Mouse (Mus musculus): Measurements from ENCODE around the gene Tbc1d14. TPM values are rescaled to one million over a fixed set of nuclear protein-coding genes. Genes with fewer than 3 reads are reported as not detected.
A peak's percentile ranks its signal among the peaks of the same experiment; 100 is the strongest.

Tbc1d14 gene
- total and polyA plus RNA-seq, 3 experiments: 8.0 to 15.7 (median 13.1) TPM

DNA sequence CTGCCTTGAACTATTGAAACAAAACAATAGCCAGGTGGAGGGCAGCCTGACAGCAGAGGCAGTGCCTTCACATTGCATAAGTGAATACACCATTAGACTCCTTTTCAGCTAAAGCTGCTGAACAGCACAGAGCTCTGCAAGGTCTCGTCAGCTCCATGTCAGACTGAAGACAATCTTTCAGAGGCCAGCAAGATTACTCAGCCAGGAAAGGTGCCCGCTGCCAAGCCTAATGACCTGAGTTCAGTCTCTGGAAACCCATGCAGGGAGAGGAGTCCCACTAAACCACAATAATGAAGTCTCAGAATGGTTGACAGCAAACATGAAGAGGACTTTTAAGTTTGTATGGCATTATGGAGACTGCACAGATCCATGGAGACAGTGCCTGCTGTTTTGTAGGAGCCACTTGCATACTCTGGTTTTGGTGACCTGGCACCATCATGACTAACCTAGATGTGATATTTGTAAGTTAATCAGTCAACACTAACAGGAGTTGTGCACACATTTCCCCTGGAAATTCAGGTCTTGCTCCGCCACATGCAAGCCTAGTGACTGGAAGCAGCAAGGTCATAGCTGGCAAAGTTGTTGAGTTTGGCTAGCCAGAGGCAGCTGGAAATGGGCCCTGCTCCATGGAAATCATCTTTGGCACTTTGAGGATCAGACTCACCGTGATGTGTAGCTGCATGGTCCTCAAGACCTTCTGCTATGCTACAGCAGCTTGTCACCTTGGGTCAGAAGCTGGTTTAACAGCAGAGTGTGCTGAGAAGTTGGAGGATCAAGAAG, 120.0 kb downstream of the Tbc1d14 start:
- peaks cover 11% of the 10 kb centered on the region; the same call in 1 of the 2 replicates for H3K4me1 ChIP-seq (ENCODE audit: insufficient read depth, low read depth, low read length)
- no peaks in the 10 kb centered on the region for H3K9me3 ChIP-seq (replicated peaks)
- TF ChIP-seq POLR2AphosphoS5 (IDR thresholded peaks at IDR 0.05; ENCODE audit: insufficient replicate concordance, low read depth, low read length): no peak
- no peak for TF ChIP-seq TAL1 (conservative IDR thresholded peaks at IDR 0.05; ENCODE audit: low read depth, low read length)
- no peak for TF ChIP-seq GATA2 (IDR thresholded peaks at IDR 0.05; ENCODE audit: borderline replicate concordance, low read depth, low read length)
- TF ChIP-seq GATA1 (IDR thresholded peaks at IDR 0.05; ENCODE audit: borderline replicate concordance, low read length): no peak
- TF ChIP-seq CTCF (IDR thresholded peaks at IDR 0.05; ENCODE audit: low read depth, low read length): no peak
- DNase-seq (ENCODE audit: low spot score) (no peak), ATAC-seq (ENCODE audit: extremely low read depth, insufficient number of reproducible peaks, low FRiP score, poor library complexity, severe bottlenecking) (no peak)
- H3K27me3 ChIP-seq (ENCODE audit: insufficient read depth, low read length): no peaks in the 10 kb centered on the region
- H3K36me3 ChIP-seq (replicated peaks): peaks cover 89% of the 10 kb centered on the region
- no peak overlapping the region for H3K4me3 ChIP-seq (ENCODE audit: low read depth, low read length)

DNA sequence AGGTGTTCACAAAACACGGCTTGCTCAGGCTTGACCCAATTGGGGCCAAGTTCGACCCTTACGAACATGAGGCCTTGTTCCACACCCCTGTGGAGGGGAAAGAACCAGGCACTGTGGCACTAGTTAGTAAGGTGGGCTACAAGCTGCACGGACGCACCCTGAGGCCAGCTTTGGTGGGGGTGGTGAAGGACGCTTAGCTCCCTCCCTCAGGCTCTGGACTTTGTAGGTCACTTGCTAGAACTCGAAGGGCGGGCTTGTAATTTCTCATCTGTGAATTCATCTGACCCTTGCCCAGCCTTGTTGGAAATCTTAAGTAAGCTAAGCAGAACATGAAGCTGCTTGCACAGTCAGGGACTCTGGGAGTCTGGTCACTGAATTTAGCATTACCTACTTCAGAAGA, 121.9 kb downstream of the Tbc1d14 start:
- peaks cover 83% of the 10 kb centered on the region for H3K36me3 ChIP-seq (replicated peaks)
- TF ChIP-seq TAL1 (conservative IDR thresholded peaks at IDR 0.05; ENCODE audit: low read depth, low read length) (no peak), GATA2 (IDR thresholded peaks at IDR 0.05; ENCODE audit: borderline replicate concordance, low read depth, low read length) (no peak), POLR2AphosphoS5 (IDR thresholded peaks at IDR 0.05; ENCODE audit: insufficient replicate concordance, low read depth, low read length) (no peak), CTCF (IDR thresholded peaks at IDR 0.05; ENCODE audit: low read depth, low read length) (no peak), GATA1 (IDR thresholded peaks at IDR 0.05; ENCODE audit: borderline replicate concordance, low read length) (no peak)
- H3K4me3 ChIP-seq (ENCODE audit: low read depth, low read length): no peak overlapping the region
- DNase-seq (ENCODE audit: low spot score) (no peak), ATAC-seq (ENCODE audit: extremely low read depth, insufficient number of reproducible peaks, low FRiP score, poor library complexity, severe bottlenecking) (no peak)
- H3K4me1 ChIP-seq (ENCODE audit: insufficient read depth, low read depth, low read length): peaks cover 18% of the 10 kb centered on the region
- H3K27me3 ChIP-seq (ENCODE audit: insufficient read depth, low read length): no peaks in the 10 kb centered on the region
- H3K9me3 ChIP-seq (replicated peaks): no peaks in the 10 kb centered on the region

- H3K4me1 ChIP-seq (ENCODE audit: insufficient read depth, low read depth, low read length): peaks cover 43% of the 10 kb centered on the region
- peaks cover 40% of the 10 kb centered on the region for H3K36me3 ChIP-seq (replicated peaks)
- ATAC-seq (ENCODE audit: extremely low read depth, insufficient number of reproducible peaks, low FRiP score, poor library complexity, severe bottlenecking): no peak
- DNase-seq (ENCODE audit: low spot score): no peak
- no peaks in the 10 kb centered on the region for H3K9me3 ChIP-seq (replicated peaks)
- TF ChIP-seq POLR2AphosphoS5 (IDR thresholded peaks at IDR 0.05; ENCODE audit: insufficient replicate concordance, low read depth, low read length) (no peak), TAL1 (conservative IDR thresholded peaks at IDR 0.05; ENCODE audit: low read depth, low read length) (no peak), GATA1 (IDR thresholded peaks at IDR 0.05; ENCODE audit: borderline replicate concordance, low read length) (no peak), CTCF (IDR thresholded peaks at IDR 0.05; ENCODE audit: low read depth, low read length) (no peak)
- peak overlapping the region; percentile 96 for H3K4me3 ChIP-seq (ENCODE audit: low read depth, low read length)
- no peaks in the 10 kb centered on the region for H3K27me3 ChIP-seq (ENCODE audit: insufficient read depth, low read length)
These were observed 127.2 kb downstream of the Tbc1d14 start for GRCm38 (mm10) chr5:36465889-36466288.

- Histone ChIP-seq H3K9me3 (replicated peaks) (no peaks in the 10 kb centered on the region), H3K4me3 (ENCODE audit: low read depth, low read length) (peak within 1 kb of the TSS; percentile 96), H3K27me3 (ENCODE audit: insufficient read depth, low read length) (peaks cover 4% of the 10 kb centered on the region), H3K36me3 (replicated peaks) (peaks cover 31% of the 10 kb centered on the region), H3K4me1 (ENCODE audit: insufficient read depth, low read depth, low read length) (peaks cover 41% of the 10 kb centered on the region)
- TF ChIP-seq GATA1 (IDR thresholded peaks at IDR 0.05; ENCODE audit: borderline replicate concordance, low read length) (no peak), GATA2 (IDR thresholded peaks at IDR 0.05; ENCODE audit: borderline replicate concordance, low read depth, low read length) (no peak), TAL1 (conservative IDR thresholded peaks at IDR 0.05; ENCODE audit: low read depth, low read length) (no peak), POLR2AphosphoS5 (IDR thresholded peaks at IDR 0.05; ENCODE audit: insufficient replicate concordance, low read depth, low read length) (no peak), CTCF (IDR thresholded peaks at IDR 0.05; ENCODE audit: low read depth, low read length) (no peak)
- DNase-seq (ENCODE audit: low spot score) (peak; percentile 93), ATAC-seq (ENCODE audit: extremely low read depth, insufficient number of reproducible peaks, low FRiP score, poor library complexity, severe bottlenecking) (peak; percentile 93)
These were observed 128.1 kb downstream of the Tbc1d14 start, which contains the start of gene Grpel1 for GRCm38 (mm10) chr5:36464709-36465661. Grpel1 (plus strand) TSS chr5:36464998.

DNA sequence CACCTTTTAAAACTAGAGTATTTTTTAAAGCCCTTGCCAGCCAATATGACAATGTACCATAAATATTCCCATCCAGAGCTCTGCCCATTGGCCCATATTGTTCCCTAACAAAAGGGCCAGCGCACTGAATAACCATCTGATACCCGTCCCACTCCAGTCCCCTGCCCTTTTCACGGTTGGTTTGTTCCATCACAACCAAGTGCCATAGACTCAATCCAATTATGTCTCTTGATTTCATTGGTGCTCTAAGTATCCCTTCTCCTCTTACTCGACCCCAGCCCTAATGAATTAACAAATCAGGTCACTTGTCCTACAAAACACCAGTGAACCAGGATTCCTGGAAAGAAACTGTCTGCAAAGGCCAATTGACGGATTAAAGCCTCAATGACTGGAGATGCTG, 129.7 kb downstream of the Tbc1d14 start:
- H3K4me1 ChIP-seq (ENCODE audit: insufficient read depth, low read depth, low read length): peaks cover 42% of the 10 kb centered on the region
- ATAC-seq (ENCODE audit: extremely low read depth, insufficient number of reproducible peaks, low FRiP score, poor library complexity, severe bottlenecking): no peak

DNA sequence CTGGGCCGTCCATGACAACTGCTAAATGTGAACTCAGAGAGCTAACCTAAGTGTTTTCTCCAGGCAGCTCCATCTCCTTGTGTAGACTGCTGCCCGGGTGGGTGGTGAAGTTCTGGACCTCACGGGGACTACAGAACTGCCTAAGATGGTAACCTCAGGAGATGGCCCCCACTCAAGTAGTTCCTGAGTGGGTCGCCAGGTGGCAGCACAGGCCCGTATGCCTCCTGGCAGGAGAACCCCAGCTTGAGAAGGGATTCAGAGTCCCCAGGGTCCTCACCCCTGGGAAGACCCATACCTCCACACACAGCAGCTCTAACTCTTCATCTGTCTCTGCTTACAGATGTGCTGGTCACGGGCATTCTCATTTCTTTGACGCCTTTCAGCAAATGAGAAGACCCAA, 130.3 kb downstream of the Tbc1d14 start:
- peak; percentile 92 for TF ChIP-seq CTCF (IDR thresholded peaks at IDR 0.05; ENCODE audit: low read depth, low read length)
- TF ChIP-seq GATA2 (IDR thresholded peaks at IDR 0.05; ENCODE audit: borderline replicate concordance, low read depth, low read length): no peak
- H3K9me3 ChIP-seq (replicated peaks): no peaks in the 10 kb centered on the region
- no peak overlapping the region for H3K4me3 ChIP-seq (ENCODE audit: low read depth, low read length)
- ATAC-seq (ENCODE audit: extremely low read depth, insufficient number of reproducible peaks, low FRiP score, poor library complexity, severe bottlenecking) (no peak), DNase-seq (ENCODE audit: low spot score) (peak; percentile 65)
- peaks cover 4% of the 10 kb centered on the region for H3K27me3 ChIP-seq (ENCODE audit: insufficient read depth, low read length)
- H3K4me1 ChIP-seq (ENCODE audit: insufficient read depth, low read depth, low read length): peaks cover 37% of the 10 kb centered on the region
- peaks cover 9% of the 10 kb centered on the region for H3K36me3 ChIP-seq (replicated peaks)

More for the DNA sequence above, 129.7 kb downstream of the Tbc1d14 start:
- peaks cover 4% of the 10 kb centered on the region for H3K27me3 ChIP-seq (ENCODE audit: insufficient read depth, low read length)
- peaks cover 15% of the 10 kb centered on the region for H3K36me3 ChIP-seq (replicated peaks)
- H3K4me3 ChIP-seq (ENCODE audit: low read depth, low read length): no peak overlapping the region
- TF ChIP-seq GATA1 (IDR thresholded peaks at IDR 0.05; ENCODE audit: borderline replicate concordance, low read length): no peak
- DNase-seq (ENCODE audit: low spot score): no peak
- no peaks in the 10 kb centered on the region for H3K9me3 ChIP-seq (replicated peaks)

Data from G1E (cell line).